Mouse (Mus musculus) testis, postnatal 10 days (tissue): ENCODE measurements at regions not wholly inside any gene's neighbourhood (a gene's known extent, or its start where the extent isn't known, plus 50 kb on each side); places are given as distances from the start of the nearest gene placed in this dataset.
A peak's percentile ranks its signal among the peaks of the same experiment; 100 is the strongest.

Experiments used
- DNase-seq: peaks from one replicate; pipeline ENCODE4 v3.0.0; 2021; ENCODE audit warnings: low spot score

DNA sequence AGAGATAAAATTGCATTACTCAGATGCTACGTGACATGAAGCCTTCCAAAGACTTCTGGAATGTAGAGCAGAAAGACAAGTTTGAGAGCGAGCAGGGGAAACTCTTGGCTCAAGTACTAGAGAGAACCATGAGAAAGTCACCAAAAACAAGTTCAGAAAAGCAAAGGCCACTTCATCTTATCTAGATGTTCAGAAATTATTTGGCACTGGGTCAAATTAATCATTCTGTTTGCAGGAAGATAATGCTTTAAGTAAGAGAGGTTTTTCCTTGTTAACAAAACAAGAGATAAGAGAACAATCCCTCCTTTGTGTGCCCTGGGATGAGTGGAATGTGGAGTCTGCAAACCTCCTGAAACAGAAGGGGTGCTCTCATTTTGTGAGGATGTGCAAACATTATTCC, 565.6 kb upstream of the C030005K15Rik start:
- DNase-seq, result no peak

DNA sequence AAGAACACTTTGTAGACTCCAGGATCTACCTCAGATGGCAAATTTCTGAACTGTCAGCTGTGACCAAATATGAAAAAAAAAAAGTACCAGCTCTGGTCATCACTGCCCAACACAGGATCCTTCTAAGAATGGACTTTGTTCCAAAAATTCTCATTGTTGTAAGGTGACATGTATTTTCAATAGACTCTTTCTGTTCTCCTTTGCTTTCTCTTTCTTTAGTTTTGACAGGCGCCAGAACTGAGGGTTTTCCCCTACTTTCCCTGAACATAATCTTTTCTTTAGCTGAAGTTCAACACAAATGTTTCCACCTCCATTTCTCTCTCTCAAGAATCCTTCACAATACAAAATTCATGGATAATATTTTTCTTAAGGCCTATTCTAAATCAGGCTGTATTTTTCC, 579.1 kb upstream of the C030005K15Rik start:
- DNase-seq, result no peak

DNA sequence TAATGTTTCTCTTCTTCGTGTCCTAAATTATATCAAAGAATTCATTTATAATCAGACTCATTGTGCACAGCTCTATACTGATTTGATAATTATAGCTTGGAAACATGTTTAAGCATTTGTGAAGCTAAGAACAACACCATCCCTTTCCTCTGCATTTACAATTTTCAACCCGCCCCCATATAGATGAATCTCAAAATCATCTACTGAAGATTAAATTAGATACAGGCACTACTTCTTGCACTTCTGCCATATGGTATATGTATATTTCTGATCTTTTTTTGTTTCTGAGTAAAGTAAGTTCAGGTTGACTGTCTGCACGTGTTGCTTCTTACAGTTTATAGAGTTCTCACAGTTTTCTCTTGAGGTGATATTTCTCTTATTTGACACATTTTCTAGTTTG, 583.1 kb upstream of the C030005K15Rik start:
- no peak for DNase-seq

- DNase-seq, result no peak
These were observed 584.8 kb upstream of the C030005K15Rik start for GRCm38 (mm10) chr10:98311403-98311802.

DNA sequence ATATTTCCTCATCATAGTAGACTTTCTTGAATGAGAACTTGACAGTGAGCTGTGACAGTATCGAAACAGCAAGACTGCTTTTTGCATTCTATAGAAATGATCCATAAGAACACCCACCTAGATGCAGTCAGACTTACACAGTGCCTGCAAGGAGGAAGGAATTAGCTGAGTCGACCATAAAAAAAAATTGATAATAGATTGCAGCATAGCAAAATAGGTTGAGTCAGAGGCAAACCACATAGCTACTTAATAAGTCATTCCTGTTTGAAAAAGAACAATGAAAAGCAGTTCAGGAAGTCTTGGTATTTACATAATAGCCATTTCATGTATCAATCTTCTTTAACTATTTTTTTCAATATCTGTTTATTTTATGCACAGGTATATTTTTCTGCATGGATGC, 591.9 kb upstream of the C030005K15Rik start:
- DNase-seq, result no peak

GRCm38 (mm10) chr10:98323846-98324245, 590.4 kb upstream of the Atp2b1 start:
- no peak for DNase-seq

- DNase-seq, result no peak
These were observed 589.6 kb upstream of the Atp2b1 start for GRCm38 (mm10) chr10:98324591-98324990.

GRCm38 (mm10) chr10:98325720-98326119, 588.5 kb upstream of the Atp2b1 start:
- DNase-seq, result no peak

DNA sequence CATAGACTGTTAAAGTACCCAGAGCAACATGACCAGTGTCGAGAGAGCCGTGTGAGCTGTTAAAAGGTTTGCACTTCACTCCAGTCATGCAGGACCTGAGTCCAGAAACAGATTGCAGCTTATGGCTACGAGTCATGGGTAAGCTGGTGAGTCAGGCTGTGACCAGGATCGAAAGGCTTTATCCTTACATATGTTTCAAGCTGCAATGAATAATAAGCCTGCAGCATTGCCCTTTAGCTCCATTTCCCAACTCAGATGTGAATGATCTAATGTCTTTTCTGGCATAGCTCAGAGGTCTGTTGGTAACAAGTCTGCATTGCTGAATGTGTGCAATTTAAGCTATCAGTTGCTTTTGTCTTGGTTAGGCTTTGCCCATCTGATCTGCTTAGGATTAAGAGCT, 581.5 kb upstream of the Atp2b1 start:
- no peak for DNase-seq

GRCm38 (mm10) chr10:98333411-98334067, 580.7 kb upstream of the Atp2b1 start:
- DNase-seq, result no peak

GRCm38 (mm10) chr10:98343827-98344226, 570.4 kb upstream of the Atp2b1 start:
- DNase-seq, result no peak

GRCm38 (mm10) chr10:98349466-98349865, 564.7 kb upstream of the Atp2b1 start:
- DNase-seq, result peak; percentile 81

DNA sequence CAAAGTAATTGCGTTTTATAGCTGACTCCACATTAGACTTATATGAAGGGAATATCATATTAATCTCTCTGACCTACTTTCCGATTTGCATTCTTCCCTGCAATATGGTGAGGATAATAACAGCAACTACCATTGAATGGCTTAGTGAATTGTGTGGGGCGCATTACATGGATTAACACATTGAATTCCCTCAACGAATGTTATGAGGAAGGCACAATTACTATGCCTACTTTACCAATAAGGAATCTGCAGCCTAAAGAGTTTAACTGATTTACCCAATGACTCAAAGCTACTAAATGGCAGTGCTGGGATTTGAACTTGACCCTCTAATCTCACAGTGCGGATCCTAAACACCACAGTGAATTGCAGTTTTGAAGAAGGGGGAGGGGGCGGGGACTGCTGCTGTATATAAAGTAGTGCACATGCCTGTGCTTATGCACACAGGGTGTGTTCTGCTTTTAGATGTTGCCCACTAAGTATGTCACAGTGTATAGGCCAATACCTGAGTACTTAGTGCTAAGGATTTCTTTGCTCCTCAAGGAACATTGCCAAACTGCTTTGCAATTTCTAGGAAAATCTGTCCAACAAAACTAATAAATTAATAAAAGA, 563.8 kb upstream of the Atp2b1 start:
- DNase-seq, result no peak

GRCm38 (mm10) chr10:98352061-98352460, 562.1 kb upstream of the Atp2b1 start:
- no peak for DNase-seq

DNA sequence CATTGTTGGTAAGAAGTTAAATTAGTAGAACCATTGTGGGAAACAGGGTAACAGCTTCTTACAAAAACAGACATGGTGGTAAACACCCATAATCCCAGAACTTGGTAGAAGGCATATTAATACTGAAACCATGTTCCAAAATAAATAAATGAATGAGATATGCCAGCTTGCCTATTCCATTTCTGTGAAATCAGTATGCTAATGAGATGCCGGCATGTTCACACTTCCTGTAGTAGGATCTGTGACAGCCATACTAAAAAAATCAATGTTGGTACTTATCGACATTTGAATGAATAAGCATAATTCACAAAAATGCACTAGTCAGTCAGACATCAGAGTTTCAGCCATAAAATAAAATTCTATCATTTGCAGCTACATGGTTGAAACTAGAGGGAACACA, 559.7 kb upstream of the Atp2b1 start:
- DNase-seq, result no peak

GRCm38 (mm10) chr10:98364604-98365003, 549.6 kb upstream of the Atp2b1 start:
- no peak for DNase-seq

- no peak for DNase-seq
These were observed 541.6 kb upstream of the Atp2b1 start for GRCm38 (mm10) chr10:98372561-98372960.

DNA sequence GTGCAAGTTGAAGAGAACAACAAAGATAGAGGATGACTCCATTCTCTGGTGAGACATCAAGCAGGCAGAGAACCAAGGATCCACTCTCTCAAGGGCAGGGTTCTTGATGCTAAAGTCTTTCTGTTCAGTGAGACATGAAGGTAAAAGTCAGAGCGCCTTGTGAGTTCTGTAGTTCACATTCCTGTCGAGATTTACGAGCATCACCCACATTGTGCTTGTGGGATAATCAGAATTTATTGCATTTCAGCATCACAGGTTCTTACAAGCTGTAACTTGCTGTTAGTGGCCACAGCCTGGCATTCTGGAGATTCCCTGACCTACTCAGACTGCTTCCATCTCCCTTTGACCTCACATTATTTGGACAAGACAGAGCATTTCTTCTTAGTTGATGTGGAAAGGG, 540.9 kb upstream of the Atp2b1 start:
- DNase-seq, result no peak

GRCm38 (mm10) chr10:98374684-98375083, 539.5 kb upstream of the Atp2b1 start:
- no peak for DNase-seq

- no peak for DNase-seq
These were observed 525.7 kb upstream of the Atp2b1 start for GRCm38 (mm10) chr10:98388543-98388942.

DNA sequence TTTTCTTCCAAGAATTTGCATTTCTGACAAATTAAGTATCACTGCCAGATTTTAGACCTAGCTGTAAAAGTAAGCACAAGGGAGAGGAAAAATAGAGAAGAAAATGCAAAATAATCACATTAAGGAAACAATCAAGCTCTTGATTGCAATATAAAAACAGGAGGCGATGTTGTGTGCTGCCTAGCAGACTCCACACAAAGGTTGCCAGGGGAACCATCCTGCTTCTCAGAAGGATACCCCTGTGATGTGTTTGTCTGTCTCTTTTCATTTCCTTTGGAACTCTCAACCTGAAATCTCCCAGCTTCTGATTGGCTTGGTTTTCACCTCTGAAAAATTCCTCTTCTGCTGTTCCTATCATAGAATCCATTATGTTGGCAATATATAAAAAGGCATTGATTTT, 514.3 kb upstream of the Atp2b1 start:
- DNase-seq, result no peak

- no peak for DNase-seq
These were observed 496.1 kb upstream of the Atp2b1 start for GRCm38 (mm10) chr10:98417807-98418743.

- no peak for DNase-seq
These were observed 489.8 kb upstream of the Atp2b1 start for GRCm38 (mm10) chr10:98424450-98424849.
